Mouse (Mus musculus) heart, postnatal 0 days (tissue): ENCODE measurements around the gene St7l.

Source experiments
- CTCF ChIP-seq: IDR thresholded peaks from 2 replicates; pipeline ENCODE4 v1.5.1; 2016; ENCODE audit warnings: antibody characterized with exemption, control low read depth, low read depth
- EP300 ChIP-seq: IDR thresholded peaks from 2 replicates; pipeline ENCODE4 v1.6.1; 2016; ENCODE audit warnings: antibody characterized with exemption, low read depth

DNA sequence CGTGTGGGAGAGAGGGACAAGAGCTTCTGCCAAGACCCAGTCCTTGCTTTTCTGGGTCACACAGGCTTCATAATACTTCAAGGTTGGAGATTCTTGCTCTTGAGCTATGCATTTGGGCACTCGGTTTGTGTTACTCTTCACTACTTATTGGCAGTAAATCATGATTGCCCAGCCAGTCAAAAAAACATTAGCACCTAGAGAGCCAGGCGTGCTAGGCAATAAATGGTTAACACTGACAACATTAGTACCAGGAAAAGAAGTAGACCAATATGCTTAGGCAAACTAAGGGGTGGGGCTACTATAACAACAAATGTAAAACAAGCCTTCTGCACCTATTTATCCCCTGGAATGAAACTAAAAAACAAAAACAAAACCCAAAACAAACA, 45.1 kb upstream of the St7l start:
- TF ChIP-seq CTCF, result no peak
- no peak for TF ChIP-seq EP300
